Mouse (Mus musculus) erythroid progenitor cell, adult 5-6 weeks (primary cell): ENCODE data around the gene Cep63. TPM values are rescaled to one million over a fixed set of nuclear protein-coding genes. Genes with fewer than 3 reads are reported as not detected.

ENCODE experiments used
- ATAC-seq: replicated peaks from 2 replicates; pipeline ENCODE4 v1.8.0; 2016; ENCODE audit warnings: moderate number of reproducible peaks, mild to moderate bottlenecking, moderate TSS enrichment, inconsistent platforms; ENCODE audit not compliant: poor library complexity, low FRiP score, severe bottlenecking
- total RNA-seq, 2 experiments: library from RNA; stranded (forward) in 1 of 2; stranded (reverse) in 1 of 2; fragments of 150-400 nt in 1 of 2; fragments of 186-747, 209-891 nt in 1 of 2; gene quantifications; 2 replicates each; pipeline versions ENCODE4 v1.2.3 to v1.2.4; 2015 to 2017; ENCODE audit warnings: low replicate concordance in 2 of 2

The Cep63 gene
- total RNA-seq, 2 experiments from 2014 or later: 25.6 to 33.5 TPM

DNA sequence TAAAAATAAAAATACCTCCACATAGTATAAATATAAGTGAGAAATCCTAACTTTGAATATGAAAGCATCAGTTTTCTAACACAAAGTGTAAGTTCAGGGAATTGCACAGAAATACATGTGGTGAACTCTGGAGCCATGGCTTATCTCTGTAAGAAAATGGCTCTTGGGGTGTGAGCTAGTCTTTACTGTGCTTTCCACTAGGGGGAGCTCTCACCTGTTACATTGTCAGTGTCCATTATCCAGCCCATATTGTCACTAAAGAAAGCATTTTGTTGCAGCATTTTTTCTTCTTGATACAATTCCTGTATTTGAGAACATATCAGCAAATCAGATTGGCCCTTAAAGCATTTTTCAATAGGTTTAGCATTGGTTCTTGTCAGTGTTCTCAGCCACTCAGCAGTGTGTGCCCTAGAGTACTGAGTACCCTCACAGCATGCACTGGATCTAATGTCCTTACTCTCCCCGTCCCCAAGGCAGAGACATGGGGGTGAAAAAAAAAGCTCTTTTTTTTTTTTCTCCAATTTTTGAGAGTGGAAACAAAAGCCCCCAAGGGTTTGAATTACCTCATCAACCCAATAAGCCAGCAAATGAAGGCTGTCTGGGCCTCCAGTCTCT is 6.7 kb upstream of the Cep63 start:
- ATAC-seq: peak; percentile 76

DNA sequence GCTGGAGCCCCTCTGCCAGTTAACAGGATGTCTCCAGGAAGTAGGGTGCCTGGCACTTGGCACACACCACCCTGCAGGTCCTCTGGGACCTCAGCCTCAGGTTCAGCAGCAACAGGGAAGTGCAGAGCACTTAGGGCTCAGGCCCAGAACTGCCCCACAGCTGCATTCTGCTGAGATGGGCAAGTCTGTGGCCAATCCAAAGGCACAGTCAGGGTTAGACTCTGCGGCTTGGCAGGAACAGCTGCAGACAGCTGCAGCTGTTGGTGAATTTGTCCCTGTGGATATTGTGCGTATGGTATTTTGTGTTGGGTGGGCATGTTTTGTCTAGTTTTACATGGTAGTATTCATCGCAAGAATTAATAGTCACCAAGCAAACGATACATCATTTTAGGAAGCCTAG is 5.8 kb upstream of the Cep63 start:
- ATAC-seq: no peak

DNA sequence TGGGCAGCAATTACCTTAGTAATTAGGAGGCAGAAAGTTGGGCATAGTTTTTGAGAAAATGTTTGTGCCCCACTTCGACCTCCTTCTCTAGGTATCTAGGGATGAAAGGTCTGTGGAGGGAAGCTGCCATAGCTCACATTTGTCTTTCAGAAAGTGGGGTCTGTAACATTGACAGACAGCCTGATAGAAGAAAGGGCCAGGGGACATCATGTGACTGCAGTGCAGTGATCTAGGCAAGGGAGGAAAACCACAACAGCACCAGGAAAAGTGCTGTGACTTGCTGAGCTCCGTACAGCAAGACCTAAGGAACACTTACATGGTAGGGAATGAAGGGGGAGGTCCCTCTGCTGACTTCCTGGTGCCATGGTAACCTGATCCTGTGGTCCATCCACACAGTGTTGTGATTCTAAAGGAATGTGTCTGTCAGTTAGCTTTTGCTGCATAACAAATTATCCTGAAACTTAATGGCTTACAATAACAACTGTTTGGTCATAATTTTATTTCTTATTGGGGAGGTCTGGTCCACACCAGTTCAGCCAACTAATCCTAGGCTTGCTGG is 5.3 kb upstream of the Cep63 start:
- no peak for ATAC-seq

DNA sequence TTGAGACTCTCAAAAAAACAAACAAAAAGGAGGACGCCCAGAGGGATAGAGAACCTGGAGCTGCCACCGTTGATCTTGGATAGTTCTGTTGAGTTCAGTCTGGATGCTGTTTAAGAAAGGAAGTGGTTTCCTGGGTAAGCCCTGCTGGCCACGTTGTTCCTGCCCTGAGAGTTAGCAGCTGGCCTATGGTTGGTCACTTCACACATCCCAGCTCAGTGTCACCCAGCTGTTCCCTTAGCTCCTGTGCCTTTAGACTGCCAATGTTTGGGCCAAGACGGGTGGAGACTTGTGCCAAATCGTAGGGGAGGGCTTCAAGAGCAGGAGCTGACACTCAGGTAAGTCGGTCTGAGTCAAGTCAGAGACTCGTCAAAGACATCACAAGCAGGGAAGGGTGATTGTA is 2.7 kb upstream of the Cep63 start:
- no peak for ATAC-seq

DNA sequence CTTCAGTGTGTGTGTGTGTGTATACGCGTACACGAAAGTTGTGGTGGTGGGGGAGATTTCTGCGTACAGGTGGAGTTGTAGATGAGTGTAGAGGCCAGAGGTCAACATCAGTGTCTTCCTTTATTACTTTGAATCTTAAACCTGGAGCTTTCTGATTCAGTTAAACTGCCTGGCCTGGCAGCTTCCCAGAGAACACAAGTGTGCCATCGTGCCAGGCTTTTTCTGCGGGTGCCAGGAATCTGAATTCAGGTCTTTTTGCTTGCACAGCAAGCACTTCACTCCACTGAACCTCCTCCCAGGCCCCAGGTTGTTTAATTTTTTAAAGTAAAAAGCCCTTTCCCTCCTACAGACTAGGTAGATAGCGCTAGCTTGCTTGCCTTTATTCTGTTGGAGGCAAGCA is 1.1 kb upstream of the Cep63 start:
- no peak for ATAC-seq

DNA sequence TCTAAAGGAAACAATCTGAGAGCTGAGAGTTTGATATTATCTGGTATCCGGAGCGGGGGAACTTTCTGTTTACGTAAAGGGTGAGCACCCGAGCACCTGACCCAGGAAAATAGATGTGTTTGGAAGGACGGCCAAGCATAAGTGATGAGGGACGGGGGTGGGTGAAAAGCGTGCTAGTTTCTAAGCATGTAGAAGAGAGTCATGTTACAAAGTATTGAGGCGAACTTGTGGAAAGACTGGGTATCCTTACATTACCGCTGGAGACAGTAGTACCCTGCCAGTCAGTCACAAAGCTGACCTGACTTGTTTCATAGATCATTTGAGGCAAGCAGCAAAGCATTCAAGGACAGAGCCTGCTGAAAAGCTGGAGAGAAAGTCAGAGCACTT is 498 bp upstream of the Cep63 start:
- no peak for ATAC-seq

DNA sequence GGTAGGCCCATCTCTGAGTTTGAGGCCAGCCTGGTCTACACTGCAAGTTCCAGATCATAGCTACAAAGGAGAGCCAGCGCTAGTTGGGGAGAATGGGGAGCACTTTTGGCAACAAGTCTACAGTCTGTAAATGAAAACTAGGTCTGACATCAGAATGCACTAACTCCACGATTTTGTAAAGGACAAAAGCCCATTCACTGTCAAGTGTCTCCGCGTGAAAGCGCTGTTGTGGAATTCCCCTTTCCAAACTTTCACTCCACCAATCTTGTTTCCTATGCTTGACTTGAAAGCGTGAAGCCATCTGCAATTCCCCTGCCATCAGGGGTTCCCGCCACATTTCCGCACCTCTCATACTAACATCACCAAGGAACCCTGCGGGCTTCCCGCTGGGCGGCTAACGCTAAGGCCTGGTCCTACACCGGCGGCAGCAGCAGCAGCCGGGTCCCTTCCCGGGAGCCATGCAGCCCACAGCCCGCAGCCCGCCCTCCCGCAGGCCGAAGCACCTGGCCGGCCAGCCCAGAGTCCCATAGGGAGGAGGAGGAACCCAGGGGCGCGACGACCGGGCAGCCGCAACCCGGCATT is 842 bp downstream of the Cep63 start:
- ATAC-seq: peak; percentile 31

DNA sequence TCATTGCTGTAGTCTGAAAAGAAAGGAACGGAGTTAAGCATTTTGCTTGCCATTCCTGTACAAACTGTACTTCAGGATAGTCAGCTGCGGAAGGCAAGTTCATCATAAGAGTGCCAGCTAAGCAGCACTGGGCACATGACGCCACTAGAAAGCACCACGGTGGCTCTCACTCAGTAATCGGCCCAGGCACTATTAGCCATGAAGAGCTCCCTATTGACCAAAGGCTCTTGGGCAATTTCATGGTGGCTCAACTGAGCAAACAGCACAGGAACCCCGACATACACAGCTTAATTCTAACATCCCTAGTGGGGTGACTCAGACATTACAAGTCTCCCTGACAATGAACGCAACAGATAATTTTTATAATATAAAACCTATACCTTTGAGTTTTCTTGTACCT is 2.8 kb downstream of the Cep63 start:
- ATAC-seq: no peak

DNA sequence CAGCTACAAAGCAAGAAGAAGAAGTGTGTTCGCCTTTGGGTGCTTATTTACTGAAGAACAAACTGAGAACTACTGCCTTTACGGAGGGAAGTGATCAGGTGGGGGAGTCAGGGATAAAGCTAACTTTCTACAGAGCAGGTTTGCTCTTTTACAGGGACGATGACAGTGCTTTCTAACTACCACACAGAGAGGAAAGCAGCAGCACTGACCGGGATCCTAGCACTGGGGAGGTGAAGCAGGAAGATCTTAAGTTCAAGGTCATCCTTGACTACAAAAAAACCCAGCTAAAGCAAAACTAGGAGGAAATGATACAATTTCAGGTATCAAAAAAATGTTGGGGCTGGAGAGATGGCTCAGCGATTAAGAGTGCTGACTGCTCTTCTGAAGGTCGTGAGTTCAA is 3.5 kb downstream of the Cep63 start:
- no peak for ATAC-seq

DNA sequence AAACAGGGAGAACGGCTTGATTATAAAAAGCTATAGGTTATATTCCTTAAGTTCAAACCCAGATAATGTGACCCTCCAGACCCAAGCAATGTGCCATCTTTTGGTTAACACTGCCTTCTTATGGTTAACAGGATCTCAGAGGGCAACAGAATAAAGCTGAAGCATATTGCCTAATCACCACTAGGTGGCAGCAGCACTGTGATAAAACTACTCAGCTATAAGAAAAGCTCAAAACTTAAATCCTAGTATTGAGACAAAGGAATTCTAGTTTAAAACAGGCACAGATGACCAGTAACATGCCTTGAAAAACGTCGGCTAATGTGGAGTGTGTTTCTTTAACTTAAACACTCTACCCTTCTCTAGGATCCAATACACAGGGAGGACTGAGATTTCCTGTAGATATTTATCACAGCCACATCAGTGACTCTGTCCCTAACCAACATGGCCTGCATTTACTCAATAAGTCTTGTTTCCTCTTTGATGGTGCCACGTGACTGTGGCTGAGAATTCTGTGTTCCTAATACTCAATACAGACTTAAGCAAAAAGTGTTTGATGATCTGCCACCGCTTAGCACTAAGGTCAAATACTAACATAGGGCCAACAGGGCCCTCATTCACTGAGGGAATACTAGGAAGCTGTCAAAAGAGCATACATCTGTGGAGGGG is 4.0 kb downstream of the Cep63 start:
- no peak for ATAC-seq

DNA sequence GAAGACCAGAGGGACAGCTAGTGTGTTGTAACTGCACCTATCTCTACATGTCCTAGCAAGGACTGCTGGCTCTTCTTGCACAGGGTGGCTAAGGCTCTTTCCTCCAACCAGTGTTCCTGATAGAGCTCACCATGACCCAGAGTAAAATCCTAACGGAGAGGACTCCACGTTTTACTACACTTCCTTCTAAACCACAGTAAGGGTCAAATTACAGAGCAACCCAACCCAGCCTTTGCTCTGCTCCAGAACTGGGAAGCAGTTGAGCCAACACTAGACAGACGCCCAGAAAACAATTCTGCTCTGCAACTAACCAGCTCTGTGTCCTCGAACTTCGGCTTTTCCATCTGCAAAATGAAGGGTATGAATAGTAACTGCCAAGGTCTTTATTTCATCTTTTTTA is 4.9 kb downstream of the Cep63 start:
- no peak for ATAC-seq

DNA sequence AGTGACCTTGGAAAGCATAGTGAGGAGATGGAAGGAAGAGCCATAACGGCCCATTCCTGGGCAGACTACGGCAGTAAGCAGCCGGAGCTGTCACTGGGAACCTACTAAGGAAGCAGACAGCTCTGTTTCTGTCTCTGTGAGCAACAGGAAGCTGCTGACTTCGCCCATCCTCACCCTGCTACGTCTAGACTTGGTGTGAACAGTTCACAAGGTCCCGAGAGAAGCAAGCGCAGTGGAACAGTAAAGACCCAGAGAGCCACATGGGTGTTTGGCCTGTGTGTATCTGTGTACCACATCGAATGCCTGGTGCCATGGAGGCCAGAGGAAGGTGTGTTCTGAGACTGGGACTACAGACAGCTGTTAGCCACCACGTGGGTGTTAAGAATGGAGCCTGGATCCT is 10.1 kb downstream of the Cep63 start:
- ATAC-seq: no peak

DNA sequence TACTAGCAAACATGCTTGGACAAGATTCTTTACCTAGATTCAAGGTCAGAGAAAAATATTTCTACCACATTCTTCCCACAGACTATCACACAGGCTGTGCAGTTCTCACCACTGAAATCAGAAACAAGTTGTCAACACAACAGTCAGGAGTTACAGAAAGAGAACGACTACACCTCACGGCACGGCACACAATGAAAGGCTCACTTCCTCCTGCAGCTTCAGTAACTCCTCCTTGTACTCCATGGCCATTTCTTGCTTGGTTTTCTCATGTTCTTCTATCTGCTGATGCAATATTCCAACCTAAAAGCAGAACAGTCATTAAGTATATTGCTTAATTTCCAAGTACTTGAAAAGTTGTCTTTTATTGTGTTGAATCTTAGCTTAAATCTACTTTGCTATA is 11.3 kb downstream of the Cep63 start:
- ATAC-seq: no peak

DNA sequence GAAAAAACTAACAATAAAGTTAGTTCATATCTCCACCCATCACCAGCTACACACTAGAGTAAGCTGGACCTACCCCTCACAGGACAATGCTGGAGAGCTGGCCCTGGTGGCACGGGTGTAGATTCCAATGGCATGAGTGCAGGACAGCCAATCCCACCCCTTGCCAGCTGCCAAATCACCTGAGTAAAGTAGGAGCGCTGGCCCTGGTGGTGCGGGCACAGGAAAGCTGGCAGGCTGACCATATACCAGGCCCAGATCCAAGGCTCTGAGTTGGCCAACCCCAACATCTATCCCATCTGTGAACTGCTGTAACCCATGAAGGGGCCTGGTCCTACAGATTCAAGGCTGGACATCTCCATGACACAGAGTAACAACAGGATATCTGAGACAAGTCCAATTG is 17.1 kb downstream of the Cep63 start:
- no peak for ATAC-seq

DNA sequence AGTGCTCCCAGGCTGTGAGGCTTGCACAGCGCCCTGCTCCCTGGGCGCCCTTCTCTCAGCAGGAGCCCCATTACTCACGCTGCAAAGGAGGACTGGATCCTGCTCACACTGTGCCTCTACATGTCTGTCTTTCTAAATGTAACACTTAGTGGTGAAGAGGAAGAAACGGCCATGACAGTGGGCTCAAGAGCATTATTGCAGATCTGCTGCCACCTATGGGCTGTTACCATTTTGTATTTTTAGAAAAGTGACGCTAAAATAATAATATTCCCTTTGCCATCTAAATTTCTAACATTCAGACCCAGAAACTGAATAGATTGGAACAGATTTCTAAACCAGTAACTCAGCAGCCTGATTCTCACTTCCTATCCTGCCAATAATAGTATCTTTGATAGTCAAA is 18.9 kb downstream of the Cep63 start:
- ATAC-seq: no peak

DNA sequence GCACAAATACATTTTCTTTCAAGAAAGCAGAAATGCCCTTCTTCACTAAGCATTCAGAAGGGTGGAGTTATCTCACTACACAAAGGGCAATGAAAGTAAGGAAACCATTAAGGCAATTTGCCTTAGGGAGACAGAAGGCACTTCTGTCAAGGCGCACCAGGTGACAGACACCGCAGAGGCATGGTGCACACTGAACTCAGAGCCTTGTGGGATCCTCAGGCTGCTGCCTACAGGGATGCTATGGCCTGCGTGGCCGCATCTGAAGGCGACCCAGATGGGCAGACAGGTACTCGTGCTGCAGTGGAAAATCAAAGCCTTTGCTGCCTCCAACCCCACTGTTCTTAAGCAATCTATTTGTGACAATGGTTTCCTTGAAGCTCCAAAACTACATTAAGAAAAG is 21.2 kb downstream of the Cep63 start:
- no peak for ATAC-seq

DNA sequence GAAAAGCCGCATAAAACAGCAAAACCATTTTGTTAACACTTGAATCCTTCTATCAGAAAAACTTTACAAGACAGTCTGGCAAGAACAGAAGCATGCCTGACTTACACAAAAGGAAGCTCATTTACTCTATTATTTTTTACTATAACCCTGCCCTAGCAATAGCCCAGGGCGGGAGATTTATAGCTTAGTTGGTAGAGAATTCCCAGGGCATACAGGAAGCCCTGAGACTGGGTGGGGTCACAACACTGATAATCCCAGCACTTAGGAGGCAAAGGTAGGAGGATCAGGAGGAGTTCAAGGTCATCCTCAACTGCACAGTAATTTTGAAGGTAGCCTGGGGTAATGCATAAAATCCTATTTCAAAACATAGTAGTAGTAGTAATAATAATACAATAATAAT is 24.7 kb downstream of the Cep63 start:
- ATAC-seq: no peak

DNA sequence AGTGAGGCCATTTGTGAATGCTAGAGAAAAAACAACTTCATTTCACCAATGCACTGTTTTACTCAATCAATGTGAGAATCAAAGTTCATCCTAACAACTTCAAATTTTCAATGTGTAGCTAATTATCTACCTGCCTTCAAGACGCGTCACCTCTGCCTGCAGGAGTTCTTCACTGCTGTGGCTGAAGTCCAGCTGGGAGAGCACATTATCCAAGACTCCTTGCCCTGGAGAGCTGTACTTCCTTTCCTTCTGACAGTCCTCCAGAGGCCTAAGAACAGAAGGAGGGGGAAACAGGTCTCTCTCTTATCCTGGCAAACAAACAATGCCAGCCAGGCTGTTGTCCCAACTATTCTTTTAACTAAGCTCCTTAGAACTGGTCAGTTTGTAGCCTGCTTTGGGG is 25.1 kb downstream of the Cep63 start:
- ATAC-seq: no peak

DNA sequence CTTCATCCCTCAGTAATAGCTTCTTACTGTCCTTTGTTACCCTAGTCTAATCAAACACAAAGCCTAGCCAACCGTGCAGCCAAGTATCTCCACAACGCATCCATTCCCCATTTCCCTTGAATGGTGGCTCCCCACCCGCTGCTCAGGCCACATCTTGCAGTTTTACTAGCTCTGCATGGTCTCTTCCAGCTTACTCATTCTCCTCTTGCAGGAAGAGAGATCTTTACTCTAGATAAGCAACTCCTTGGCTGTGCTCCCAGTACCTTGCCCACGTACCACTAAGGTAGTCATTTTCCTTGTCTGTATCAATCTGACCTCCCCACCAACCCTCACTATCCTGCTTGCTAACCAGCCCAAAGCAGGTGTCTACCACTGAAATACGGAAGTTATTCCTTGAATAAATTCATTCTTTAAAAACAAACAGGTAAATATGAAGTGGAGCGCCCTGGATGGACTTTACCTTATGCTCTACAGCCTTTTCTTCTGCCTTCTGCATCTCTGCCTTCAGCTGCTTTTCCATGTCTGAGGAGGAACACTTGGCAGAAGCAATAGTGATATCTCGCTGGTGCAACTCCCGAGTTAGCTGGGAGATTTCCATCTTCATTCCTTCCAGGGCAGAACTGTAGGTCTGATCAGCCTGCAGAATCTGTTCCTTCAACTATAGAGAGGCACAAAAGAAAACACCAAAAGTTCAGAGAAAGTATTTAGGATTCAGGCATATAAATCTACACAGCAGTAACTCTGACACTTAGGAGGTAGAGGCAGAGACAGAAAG is 30.5 kb downstream of the Cep63 start:
- ATAC-seq: no peak

DNA sequence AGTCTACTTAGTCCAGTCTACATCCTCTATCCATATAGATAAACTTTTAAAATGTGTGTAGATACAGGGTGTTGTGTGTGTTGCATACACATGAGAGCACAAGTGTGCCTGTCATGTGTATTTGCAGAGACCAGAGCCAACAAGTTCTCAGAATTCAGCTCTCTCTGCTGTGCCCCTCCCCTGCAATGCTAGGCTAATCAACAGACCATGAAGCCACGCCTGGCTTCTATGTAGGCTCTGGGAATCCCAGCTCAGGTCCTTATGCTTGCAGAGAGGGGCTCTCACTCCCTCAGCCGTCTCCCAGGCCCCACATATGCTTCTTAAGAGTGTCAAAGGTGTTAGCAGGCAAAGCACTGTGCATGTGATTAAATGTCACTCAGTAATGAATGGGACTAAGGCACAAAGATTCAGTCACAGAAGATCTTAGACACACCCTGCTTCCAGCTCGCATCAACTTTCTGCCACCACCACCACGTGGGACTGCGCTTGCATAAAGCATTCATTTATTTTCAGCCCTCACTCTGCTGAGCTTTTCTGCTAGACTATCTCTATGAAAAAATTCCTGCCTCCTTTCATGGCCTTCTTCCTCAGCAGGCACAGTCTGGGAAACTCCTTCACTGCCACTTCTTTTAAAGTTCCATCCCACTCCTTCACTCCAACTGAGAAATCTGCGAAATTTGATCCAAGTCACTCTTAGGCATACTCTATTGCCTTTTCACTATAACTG is 31.5 kb downstream of the Cep63 start:
- no peak for ATAC-seq
